Mouse (Mus musculus) adrenal gland, postnatal 36 days (tissue): Measurements from ENCODE around the gene Cnr1. TPM values are rescaled to one million over a fixed set of nuclear protein-coding genes. Genes with fewer than 3 reads are reported as not detected.

Source experiments
- DNase-seq, 2 experiments: peaks; one replicate each; pipeline ENCODE4 v3.0.0; 2021; ENCODE audit warnings: mixed read lengths in 1 of 2
- total RNA-seq, 2 experiments: library from RNA; stranded (reverse); gene quantifications; 2 replicates each; pipeline ENCODE4 v1.2.3; 2021

The Cnr1 gene
- total RNA-seq, 2 experiments from 2014 or later, result 29.9 to 36.8 TPM

DNA sequence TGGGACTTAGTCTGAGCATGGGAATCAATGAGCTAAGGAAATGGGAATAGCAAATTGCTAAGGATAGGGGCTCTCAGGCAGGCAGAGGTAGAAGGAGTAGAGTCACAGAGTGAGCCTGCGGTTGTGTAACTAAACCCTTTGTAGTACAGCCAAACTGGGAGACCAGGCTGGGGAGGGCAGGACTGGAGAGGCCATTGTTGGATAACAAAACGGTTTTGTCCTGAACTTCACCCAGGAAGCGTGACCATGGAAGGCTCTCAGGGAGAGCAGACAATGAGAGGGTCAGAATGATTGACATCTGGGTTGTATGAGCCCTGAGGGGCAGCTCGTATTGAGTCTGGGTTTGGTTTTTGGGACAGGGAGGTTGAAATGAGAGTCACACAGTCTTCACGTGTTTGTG lies 17.2 kb downstream of the Cnr1 start:
- no peak for DNase-seq

DNA sequence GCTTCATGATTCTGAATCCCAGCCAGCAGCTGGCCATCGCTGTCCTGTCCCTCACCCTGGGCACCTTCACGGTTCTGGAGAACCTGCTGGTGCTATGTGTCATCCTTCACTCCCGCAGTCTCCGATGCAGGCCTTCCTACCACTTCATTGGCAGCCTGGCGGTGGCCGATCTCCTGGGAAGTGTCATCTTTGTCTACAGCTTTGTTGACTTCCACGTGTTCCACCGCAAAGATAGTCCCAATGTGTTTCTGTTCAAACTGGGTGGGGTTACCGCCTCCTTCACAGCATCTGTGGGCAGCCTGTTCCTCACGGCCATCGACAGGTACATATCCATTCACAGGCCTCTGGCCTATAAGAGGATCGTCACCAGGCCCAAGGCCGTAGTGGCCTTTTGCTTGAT lies 19.5 kb downstream of the Cnr1 start:
- DNase-seq, result no peak

DNA sequence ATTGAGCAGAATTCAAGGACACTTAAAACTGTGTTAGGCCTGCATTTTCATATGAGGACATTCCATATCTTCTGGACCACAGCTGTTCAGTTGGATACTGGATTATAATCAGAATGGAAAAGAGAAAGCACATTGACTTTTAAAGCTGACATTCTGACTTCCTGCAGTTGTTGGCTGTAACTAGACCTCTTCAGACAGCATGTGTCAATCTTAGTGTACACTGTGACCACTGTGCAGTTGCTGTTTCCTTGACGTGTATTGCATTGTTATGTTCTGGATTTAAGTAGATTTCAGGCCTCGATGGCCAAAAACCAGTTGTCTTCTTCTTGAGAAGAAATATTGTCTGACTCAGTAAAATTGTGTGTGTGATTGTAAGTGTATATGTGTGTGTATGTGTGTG lies 21.3 kb downstream of the Cnr1 start:
- no peak for DNase-seq

DNA sequence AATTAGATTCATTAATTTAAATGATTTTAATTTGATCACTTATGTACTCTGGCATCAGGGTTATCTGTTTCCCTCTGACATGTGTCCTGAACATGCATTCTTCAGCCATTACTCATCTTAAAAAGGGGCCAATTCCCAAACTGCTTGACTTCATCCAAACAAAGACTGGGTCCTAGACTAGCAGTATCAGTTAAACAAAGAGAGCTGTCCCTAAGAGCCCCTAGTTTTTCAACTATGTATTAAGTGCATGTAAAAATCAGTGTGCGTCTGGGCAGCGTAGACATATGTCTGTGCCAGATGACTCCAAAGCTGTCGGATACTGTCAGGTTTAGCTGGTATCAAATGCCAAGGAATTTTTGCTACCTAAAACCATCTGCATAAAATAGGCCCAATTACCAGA lies 23.2 kb downstream of the Cnr1 start:
- DNase-seq, result no peak

DNA sequence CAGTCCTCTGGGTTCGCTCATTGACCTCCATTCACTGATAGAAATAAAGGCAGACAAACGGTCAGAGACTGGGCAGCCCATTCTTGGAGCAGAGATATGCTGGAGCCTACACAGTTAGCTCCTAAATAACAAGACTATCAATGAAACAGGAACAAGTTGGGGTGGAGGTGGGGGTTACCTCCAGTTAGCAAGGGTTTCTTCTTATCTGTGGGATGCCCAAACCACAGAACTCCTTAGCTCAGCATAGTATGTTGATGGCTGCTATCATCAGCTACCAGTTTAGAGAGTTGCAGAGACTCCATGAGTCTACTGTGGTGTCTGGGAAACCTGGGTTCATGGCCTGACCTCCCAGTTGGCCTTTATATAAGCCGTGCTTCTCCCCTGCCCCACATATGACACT lies 33.0 kb downstream of the Cnr1 start:
- DNase-seq, result no peak

DNA sequence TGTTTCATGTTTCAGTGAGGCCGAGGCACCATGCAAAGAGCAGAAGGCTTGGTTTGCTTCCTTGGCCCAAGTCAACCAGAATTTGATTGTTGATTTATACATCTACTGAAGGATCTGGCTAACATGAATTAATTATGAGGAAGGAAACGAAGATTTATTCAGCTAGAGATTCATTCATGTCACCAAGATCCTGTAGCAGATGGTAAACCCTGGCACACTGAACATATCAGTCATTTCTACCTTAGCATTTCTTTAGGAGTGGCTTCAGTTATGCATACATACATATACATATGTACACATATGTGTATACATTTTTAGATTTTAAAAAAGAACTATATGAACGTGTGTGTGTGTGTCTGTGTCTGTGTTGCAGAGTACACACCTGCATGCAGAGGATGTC lies 34.1 kb downstream of the Cnr1 start:
- DNase-seq, result no peak

DNA sequence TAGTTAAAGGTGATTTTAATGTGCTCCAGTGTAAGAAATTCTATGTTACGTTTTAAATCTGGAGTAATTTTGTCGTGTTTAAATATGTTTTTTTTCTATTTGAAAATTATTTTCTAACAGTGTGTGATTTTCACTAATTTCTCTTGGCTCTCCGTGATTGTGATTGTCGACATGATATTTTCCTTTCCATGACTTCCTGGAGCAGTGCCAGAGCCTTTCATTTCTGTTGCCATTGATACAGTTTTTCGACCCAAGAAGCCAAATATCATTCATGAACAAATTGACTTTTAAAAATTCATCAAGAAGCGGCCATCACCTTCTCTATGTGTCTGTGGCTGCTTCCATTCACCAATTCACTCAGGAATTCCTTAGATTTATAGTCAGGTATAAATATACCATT lies 35.4 kb downstream of the Cnr1 start:
- DNase-seq, result no peak

DNA sequence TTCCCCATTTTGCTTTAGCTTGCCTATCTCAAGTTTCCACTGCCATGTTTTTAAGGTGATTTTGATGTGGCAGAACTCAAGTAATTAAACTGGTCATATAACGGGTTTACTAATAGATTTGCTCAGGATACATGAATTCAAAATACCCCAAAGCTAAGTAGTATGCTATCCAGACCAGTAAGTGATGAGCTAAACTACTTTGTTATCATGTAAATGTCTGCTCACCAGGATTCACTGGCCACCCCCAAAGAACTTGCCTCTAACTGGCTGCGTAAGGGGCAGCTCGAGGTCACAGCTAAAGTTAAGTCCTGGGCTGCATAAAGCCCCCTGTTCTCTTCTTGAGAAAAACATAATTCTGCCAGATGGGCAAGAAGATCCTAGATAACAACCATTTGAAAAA lies 46.3 kb downstream of the Cnr1 start:
- DNase-seq, result no peak

DNA sequence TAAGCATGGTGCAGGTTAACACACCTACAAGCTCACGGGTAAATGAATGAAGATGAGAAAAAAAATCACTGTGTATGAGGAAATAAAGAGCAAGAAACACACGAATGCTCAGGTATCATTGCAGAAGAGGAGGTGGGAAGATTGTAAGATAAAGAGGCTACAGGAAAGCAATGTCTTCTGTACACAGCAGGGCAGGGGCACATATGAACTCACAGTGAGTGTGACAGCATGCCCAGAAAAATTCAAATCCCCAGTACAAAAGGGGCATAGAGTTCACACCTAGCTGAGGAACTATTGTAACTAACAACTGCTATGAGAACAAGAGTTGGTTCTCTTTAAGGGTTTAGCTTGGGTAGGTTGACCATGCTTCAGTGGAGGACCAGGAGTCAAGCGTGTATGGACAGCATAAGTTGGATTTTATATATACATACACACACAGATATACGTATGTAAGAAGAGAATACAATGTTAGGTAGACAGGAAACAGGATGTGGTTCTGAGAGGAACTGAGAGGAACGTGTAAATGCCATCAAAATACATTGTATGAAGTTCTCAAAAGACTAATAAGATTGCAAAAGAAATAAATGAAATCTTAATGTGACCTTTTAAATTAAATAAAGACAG lies 64.2 kb downstream of the Cnr1 start:
- no peak for DNase-seq

DNA sequence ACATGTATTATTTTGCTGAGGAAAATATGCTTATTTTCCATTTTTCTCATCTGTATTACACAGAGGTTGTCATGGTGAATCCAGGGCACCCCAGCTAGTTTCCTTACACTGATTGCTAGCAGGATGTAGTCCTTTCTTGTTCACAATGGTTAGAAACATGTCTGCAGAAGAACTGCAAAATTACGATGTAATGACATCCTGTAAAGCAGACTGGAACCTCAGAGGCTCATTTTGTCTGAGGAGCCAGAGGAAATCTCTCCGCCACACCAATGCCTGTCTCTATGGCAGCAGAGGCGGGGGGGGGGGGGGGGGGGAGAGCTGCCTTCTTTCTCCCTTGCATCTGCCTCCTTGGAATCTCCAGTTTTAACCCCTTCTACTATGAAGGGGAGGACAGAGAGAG lies 68.3 kb downstream of the Cnr1 start:
- DNase-seq, result no peak

DNA sequence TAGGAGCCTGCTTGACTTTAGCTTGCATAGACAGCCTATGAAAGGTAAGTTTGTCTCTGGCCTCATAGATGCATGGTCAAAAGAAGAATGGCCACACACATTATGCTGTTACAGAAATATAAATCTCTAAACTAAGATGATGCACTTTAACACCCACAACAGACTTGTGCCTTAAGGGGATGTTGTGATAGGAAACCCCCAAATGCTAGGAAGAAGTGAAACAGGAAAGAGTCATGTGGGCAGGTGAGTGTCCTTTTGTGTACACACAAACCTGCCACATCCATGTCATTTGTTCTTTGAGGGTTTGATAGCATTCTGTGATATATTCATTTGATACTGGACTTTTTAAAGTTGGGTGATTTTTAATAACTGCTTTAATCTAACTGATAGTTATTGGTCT lies 72.0 kb downstream of the Cnr1 start:
- DNase-seq, result no peak

Other genes with a start within 250 kb of the Cnr1 start
- gene Spaca1, start 125.6 kb downstream of the Cnr1 start, total RNA-seq, result under 1 TPM; 0.26 to 0.30 TPM